Mouse (Mus musculus): ENCODE measurements around the gene Dnajb13.
A peak's percentile ranks its signal among the peaks of the same experiment; 100 is the strongest.

Gene Dnajb13

DNA sequence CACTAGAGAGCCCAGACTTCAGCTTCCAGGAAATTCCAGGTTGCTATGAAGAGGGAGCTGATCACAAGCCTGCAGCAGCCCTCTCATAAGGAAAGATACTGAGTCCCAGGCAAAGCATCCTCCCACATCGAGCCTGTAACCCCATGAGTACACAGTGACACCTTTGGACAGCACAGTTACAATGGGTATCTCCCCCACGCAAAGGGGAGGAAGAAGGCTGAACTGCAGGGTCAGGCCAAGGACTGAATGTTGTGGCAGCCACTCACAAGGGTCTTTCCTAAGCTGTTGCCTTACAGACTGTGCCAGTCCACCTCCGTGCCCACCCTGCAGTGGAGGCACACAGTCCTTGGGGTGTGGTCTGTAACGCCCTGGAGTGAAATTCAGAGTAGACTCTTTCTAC lies 8.3 kb downstream of the Dnajb13 start:
- no peak for DNase-seq

DNA sequence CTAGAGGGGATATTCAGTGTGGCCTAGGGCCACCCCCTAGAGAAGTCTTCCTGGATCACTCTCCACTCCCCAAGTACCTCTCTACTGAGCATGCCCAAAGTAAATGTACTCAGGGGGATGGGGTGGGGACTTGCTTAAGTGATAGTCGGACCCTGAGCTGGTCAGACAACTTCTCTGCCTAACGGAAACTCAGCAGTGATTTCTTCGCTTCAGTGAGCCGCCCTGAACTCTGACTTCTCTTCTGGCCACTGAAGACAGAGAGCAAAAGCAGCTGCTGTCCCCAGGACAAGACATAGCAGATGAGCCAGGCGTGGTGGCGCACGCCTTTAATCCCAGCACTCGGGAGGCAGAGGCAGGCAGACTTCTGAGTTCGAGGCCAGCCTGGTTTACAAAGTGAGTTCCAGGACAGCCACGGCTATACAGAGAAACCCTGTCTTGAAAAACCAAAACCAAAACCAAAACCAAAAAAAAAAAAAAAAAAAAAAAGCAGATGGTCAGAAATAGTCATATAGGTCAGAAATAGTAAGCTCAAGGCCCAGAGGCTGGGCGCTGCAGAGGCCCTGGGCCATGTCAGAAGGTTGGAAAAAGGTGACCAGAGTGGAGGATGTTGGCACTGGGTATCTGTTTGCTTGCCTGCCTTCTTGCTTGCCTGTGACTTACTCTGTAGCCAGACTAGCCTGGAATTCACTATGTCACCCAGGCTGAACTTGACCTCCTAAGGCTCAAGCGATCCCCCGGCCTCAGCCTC lies 9.8 kb downstream of the Dnajb13 start:
- DNase-seq = no peak

DNA sequence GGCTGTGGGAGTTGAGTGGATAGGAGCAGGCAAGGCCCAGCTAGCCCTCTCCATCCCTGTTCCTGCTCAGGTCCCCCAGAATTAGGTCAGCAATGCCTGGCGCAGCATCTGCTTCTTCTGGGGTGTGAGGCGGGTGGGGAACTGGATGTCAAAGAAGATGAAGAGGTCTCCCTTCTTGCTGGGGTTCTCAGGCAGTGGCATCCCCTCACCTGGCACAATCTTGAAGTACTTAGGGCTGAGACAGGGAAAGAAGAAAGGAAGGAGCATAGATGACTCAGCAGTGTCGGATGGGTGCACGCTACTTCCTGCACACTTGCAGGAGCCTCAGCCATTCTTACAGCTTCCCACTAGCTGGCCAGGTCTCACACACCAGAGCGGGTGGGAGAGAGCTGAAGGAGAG lies 11.7 kb downstream of the Dnajb13 start:
- DNase-seq = no peak

DNA sequence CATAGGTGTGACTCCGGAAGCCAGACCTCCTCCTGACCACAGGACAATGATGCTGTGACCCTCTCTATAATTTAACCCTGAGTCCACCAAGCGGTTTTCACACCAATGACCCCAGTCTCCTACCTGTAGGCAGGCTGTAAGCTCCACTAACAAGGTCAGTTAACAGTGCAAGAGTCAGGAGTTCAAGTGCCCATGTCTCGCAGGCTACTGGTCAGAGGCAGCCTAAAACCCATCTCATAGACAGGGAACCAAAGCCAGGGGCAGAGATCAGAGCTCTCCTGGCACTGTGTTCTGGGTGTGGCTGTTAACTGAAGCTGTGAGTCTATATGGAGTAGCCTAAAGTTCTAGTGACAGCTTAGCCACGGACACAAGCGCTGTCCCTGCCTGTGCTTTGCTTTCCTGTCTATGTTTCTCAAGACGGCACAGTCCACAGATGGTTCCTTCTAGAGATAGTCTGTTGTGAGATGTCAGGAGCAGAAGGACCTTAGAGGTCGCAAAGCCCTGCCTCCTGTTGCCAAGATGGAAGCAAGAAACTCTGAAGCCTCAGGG lies 12.3 kb downstream of the Dnajb13 start:
- DNase-seq = no peak

DNA sequence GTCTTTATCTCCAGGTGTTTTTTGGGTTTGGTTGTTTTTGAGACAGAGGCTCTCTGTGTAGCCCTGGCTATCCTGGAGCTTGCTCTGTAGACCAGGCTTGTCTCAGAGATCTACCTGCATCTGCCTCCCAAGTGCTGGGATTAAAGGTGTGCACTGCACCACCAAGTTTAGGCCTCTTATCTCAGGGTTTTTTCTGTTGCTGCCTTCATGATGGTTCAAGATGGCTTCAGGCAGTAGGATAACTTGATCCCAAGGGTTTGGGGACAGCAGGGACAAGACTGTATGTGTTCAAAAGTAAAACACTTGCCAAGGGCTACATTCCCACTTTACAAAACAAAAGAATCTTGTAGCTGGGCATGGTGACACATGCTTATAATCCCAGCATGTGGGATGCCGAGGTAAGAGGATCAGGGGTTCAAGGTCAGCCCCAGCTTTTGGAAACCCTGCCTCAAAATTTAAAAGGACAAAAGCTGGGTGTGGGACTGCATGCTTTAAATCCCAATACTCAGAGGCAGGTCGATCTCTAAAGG lies 12.9 kb downstream of the Dnajb13 start:
- no peak for DNase-seq

DNA sequence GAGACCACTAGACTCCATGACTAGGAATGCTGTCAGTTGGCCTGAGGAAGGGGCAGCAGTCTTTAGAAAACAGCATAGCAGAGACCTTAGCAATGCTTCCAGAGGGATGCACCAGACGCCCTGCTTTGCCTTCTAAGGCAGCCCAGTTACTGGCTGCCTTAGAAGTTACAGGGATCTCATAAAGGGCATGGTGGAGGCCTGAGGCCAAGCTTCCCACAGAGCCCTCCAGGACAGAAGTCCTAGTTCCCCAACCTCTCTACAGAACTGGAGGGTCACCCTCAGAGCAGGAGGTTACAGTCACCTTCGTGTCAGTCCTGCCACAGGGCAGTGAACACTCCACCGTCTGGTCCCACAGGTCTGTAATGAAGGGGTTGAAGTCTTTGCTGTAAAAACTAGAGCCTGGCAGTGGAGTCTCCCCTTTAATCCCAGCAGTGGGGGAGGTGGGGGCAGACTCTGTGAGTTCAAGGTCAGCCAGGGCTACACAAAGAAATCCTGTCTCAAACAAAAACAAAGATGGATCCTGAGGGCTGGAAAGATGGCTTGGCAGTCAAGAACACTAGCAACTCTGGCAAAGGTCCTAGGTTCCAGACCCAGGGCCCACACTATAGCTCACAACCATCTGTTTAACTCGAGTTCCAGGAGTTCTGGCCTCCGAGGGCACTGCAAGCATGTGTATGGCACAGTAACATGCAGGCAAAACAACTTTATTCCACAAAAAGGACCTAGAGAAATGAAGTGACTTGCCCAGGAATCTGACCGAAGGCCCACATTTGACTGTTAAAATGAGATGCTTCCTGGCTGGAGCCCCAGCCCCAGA lies 13.5 kb downstream of the Dnajb13 start:
- no peak for DNase-seq

DNA sequence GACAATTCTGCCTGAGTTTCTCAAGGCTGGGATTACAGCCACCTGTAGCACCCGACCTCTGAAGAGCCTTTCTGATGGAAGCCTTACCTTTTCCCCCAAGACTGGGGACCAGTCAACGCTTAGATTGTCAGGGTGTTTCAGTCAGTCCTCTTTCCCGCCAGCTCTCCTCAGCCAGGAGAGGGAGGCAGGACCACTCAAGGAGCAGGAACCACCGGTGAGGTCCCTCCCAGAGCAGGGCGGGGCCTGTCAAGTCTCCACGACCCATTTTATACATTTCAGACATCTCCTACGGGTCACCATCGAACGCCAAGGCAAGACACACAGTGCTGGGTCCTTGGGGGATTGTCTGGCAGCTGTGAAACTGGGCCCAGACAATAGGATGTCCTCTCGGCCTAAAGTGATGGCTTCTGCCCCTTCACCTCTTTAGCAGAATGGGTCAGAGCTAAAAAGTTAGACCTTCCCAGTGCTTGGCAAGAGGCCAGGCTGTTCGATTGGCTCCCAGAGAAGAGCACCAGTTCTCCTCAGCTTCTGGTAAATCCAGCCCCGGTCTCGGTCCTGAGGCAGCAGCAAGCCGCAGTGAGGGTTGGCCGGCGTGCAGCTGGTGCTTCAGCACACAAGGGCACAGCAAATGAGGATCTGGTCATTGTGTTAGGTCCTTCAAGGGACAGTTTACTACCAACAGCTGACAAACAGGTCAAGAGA lies 14.3 kb downstream of the Dnajb13 start:
- DNase-seq = no peak

DNA sequence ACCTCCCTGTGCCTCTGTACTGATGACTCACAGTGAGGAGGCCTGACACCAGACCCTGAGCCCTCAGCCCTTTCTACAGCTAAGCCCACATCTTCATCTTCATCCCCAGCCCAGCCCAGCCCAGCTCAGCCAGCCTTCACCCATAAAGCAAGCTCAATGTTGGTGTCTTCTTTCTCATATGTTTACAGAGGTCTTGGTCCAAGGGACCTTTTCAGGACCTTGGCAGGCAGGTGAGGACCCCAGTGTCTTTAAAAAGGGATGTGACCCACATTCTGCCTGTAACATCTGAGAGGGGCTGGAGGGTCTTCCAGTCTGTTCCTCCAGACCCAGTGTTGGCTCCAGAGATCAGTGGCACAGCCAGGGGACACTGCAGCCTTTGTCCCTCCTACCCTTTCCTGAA lies 15.3 kb downstream of the Dnajb13 start:
- DNase-seq = no peak

DNA sequence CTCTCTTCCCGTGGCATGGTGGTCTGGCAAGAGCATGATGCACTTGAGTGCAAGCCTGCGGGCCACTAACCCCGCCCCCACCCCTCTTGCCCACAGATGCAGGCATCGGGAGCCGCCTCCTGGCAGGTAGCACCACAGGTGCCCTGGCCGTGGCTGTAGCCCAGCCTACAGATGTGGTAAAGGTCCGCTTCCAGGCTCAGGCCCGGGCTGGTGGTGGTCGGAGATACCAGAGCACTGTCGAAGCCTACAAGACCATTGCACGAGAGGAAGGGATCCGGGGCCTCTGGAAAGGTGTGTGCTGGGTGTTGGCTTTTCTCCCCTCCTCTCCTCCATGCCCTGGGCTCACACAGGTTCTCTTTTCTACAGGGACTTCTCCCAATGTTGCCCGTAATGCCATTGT lies 16.8 kb downstream of the Dnajb13 start:
- DNase-seq = no peak

DNA sequence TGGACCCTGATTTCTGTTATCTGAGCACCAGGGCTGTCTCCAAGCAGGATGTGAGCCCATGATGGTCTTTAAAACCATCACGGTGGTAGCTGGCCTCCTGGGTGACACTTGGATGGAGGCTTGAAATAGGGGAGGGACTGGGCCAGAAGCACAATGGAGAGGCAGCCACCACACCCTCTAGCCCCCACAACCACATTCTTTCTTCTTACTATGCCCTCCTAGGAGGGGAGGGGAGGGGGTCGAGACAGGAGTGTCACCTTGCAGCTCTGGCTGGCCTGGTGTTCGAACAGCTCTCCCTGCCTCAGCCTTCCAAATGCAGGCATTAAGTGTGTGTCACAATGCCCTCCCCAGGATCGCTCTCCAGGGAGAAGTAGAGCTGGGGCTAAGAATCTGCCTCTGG lies 17.4 kb downstream of the Dnajb13 start:
- no peak for DNase-seq

DNA sequence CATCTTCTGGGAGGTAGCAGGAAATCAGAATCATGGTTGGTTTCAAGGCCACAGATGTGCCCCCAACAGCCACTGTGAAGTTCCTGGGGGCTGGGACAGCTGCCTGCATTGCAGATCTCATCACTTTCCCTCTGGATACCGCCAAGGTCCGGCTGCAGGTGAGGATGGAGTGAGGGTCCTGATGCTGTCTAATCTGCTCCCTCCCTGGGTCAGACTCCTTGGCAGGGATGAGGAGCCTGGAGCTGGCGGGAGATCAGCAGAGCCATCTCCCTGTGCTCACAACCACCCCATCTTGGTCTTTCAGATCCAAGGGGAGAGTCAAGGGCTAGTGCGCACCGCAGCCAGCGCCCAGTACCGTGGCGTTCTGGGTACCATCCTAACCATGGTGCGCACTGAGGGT lies 18.0 kb downstream of the Dnajb13 start:
- DNase-seq = no peak

DNA sequence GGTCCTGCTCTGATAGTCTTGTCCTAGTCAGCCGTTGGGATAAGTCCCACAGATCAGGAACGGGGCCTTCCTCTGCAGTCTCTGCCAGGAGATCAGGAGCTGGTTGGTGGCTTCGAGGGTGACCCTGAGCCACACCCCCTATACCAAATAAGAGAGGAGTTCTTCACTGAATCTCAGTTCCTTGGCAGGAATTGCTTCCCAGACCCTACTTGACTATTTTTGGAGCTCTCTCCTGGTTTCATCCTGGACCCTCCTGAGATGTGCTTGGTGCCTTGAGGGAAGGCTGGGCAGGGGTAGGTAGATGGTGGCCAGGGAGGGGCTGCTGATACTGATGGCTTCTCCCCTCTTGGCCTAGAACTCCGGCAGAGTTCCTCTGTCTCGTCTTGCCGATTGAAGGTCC lies 18.4 kb downstream of the Dnajb13 start:
- no peak for DNase-seq

DNA sequence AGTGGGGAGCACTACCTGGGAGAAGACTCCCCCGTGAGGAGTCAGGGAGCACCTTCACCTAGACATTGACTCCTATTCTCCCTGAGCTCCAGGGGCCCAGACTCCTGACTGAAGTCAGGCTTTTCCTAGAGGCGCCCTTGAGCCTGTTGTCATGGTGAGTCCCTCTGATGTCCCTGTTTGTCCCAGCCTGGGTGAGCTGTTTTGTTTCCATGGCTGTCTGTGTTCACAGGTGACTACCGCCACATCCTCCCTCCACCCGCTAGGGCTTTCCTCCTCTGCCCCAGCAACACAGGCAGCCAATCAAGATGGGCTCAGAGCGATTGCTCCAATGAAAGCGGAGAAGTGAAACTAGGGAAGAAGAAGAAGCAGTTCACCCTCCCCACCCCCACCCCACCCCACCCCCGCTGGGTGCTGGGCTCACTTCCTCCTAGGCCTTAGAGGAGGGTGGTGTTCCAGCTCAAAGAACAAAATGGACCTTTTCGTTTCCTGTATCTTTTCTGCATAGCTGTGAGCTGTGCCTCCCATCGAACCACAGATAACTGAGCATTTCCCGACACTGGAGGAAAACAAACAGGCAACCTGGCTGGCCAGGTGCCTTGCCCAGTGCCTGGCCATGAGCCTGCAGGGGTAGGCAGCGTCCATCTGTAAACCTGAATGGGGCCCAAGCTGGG lies 19.0 kb downstream of the Dnajb13 start:
- peak; percentile 75 for DNase-seq

DNA sequence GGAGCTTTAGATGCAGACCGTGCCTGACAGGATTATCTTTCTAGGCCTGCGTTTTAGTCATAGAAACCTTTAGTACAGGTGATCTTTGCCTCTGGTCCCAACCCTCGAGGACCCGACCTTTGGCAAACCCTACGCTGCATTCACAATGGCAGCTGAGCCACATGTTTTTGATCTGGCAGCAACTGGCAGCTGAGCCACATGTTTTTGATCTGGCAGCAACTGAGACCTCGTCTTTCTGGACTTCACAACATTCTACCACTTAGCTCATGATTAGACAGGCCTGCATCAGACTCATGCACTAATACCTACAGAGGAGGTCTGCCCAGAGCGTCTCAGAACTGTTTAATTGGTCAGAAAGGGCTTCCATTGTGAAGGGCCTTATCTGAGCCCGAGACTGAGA lies 19.7 kb downstream of the Dnajb13 start:
- no peak for DNase-seq

DNA sequence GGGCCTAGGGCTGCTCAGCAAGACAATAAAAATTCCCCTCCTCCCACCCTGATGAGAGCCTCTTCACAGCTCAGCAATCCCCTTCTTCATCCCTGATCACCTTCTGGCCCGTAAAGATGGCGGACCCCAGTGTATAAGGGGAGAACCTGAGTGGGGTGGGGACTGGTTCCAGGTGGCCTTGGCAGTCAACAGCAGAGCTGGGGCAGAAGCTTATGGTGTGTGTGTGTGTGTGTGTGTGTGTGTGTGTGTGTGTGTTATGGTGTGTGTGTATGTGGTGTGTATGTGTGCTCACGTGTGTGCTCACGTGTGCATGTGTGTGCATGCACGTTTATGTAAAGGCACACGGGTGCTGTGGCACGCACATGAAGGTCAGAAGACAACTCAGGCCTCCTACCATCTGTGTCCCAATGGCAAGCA lies 20.3 kb downstream of the Dnajb13 start:
- no peak for DNase-seq

DNA sequence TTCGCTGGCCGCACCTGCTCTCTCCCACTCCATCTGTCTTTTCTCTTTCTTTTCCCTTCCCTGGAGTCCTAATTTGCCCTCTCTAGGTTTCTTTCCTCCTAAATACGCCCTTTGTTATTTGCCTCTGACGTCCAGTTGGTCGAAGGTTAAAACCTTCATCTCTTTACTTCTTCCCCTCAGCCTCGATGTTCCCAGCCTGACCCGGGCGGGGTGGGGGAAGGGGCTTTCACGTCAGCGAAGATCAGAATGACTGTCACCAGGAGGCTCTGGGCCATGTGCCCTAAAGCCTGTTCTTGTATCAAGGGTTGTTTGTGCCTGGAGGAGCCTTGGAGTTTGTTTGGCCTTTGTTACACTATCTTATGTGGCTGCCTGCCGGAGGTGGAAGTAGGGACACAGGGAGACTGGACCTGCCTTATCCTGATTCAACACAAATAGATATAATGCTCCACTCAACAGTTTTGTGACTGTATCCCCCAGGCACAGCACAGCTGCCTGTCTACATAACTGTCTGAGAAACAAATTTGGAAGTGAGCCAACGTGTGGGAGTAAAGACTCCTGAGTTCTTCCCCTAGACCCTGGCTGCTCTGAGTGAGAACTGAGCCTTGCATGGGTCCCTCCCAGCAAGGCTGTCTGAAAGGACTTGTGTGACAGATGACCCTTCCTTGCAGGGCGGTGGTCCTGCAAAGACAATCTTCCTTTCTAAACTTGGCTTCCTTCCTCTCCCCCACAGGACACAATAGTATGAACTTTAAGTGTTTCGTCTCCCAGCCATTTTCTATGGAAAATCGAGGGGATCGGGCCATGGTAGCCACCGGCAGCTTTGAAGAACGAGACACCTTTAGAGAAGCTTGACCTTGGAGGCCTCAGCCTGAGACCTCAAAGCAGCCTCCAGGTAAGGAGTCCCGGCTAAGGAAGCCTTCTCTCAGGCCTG lies 21.0 kb downstream of the Dnajb13 start:
- DNase-seq = no peak

DNA sequence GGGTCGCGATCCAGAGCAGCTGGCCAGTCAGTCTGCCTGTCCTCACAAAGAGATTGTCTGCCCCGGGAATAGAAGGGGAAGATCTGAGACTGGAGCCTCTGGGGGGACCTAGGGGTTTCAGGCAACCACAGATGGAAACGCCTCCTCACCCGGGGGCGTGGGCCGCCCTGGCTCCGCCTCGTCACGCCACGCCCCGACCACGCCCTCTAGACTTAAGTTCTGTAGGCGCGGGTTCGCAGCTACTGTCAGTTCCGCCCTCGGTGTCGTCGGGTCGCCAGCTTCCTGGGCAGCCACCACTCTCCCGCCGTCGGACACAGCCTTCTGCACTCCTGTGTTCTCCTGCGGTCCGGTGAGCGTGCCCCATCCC lies 21.7 kb downstream of the Dnajb13 start, which contains the start of gene Ucp2:
Ucp2 (plus strand) TSS at position 221 of the 367 bp plus-strand sequence.
- DNase-seq = peak; percentile 48

DNA sequence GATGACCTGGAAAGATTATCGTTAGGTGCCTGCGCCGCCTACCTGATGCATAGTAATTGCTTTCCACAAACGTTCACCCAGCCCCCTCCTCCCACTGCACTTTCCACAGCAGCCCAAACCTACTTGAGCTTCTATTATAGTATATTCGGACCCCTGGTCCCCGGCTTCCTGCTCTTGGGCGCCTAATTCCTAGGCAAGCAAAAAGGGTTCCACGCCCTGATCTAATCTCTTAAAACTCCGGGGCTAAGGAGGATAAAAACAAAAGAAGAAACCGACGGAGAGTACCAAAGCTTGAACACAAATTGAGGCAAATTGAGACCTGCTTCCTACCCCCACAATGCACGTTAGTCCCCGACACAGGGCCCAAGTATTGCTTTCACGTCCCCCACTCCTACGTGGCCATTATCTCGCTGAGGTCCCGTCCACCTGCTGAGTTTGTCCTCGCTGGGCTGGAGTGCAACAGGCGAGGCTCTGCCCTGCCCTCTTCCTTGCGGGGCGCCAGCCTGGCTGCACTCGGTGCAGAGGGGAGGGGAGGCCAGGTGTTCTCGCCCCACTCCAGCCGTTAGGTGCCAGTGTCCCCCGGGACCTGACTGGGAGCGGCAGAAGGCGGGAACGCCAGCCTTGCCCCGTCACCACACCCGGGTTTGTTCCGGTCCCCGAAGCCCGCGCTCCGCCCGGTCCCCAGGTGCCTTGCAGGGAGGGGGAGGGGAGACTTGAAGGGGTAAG lies 22.2 kb downstream of the Dnajb13 start:
- no peak for DNase-seq

DNA sequence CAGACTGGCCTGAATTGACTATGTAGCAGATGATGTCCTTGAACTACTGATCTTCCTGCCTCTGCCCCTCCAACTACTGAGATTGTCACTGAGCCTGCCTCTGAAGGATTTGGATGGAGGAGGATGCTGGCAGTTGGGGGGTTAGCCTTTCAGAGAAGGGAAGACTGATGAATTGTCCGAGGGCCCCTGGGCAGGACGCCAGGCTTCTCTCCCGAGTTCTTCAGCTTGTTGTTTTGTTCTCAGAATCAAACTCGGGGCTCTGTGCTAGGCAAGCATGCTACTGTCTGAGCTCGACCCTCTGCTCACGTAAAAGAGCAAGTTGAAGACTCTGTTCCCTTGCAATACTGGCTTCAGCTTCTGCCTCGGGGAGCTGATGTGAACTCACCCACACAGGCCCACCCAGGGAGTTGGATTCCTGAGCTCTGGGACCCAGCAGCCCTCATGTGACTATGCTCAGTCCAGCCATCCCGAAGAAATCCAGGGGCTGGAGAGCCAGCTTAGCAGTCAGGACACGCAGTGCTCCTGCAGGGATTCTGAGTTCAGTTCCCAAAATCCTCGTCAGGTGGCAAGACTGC lies 26.2 kb downstream of the Dnajb13 start:
- no peak for DNase-seq

DNA sequence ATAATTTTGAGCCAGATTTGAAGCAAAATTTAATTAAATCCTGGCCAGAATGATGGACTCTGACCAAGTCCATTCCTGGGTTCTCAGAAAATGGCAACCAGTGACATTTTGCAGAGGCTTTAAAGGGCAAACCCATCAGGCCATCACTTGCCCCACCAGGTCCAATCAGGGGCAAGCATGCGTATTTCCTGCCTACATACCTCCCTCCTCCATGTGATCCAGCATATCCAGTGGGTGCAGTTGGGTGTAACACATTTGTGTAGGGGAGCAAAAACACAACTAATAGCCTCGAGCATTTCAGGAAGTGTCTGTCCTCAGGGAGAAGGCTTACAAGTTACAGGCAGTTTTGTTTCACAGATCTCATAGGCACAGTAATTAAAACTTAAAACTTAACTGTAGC lies 27.5 kb downstream of the Dnajb13 start:
- DNase-seq = no peak
